Mouse (Mus musculus) small intestine, adult 2 months (tissue): ENCODE results near the gene Tgoln1.

Experiments
- CTCF ChIP-seq: fragments of 200-500 bp; IDR thresholded peaks from 2 replicates; pipeline ENCODE4 v1.5.1; 2012; ENCODE audit warnings: low read depth, mild to moderate bottlenecking, control low read depth, inconsistent platforms, low read length, moderate library complexity, mixed read lengths; ENCODE audit not compliant: insufficient replicate concordance, insufficient read length; ENCODE audit errors: extremely low read depth
- POLR2A ChIP-seq: fragments of 200-500 bp; IDR thresholded peaks from 2 replicates; pipeline ENCODE4 v1.6.1; 2012; ENCODE audit warnings: low read depth, mild to moderate bottlenecking, control low read depth, inconsistent platforms, low read length, moderate library complexity

DNA sequence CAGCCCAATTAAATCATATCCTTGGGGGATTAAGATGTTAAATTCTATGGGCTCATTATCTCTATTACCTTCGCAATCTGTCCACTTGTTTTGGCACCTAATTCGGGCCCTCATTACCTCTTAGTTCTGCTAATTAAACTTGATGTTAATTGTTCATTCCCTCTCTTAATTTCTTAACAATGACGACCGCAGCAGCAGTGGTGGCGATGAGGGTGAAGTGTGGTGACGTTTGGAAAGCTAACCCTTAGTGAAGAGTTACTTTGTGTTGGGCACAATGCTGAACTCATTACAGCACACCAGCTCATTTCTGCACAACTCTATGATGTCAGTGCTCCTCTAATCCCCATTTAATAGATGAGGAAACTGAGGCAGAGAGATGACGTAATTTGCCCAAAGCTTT lies 28.6 kb upstream of the Tgoln1 start:
- TF ChIP-seq CTCF (no peak), POLR2A (no peak)
